Mouse (Mus musculus) liver, postnatal 0 days (tissue): ENCODE measurements around the gene Atg2a.

Experiments used
- CTCF ChIP-seq: sonication (generic); IDR thresholded peaks from 2 replicates; pipeline ENCODE4 v1.5.1; 2016; ENCODE audit warnings: antibody characterized with exemption, low read depth
- EP300 ChIP-seq: IDR thresholded peaks from 2 replicates; pipeline ENCODE4 v1.6.1; 2016; ENCODE audit warnings: antibody characterized with exemption, low read depth, mild to moderate bottlenecking

- no peak for TF ChIP-seq CTCF
- TF ChIP-seq EP300 = no peak
These were observed 29.2 kb downstream of the Atg2a start for GRCm38 (mm10) chr19:6270661-6271060.
